Mouse (Mus musculus) hematopoietic stem cell, adult 5-6 weeks (primary cell): ENCODE data around the gene Armc9. TPM values are rescaled to one million over a fixed set of nuclear protein-coding genes. Genes with fewer than 3 reads are reported as not detected.
A peak's percentile ranks its signal among the peaks of the same experiment; 100 is the strongest.

Experiments used
- ATAC-seq, 2 experiments: fragments of 125-278 bp in 1 of 2; replicated peaks in 1 of 2; 2 replicates each; pipeline ENCODE4 v1.8.0; 2016 to 2017; ENCODE audit warnings: inconsistent platforms in 2 of 2, mild to moderate bottlenecking in 2 of 2, moderate number of reproducible peaks in 2 of 2, low read depth in 1 of 2, moderate TSS enrichment in 1 of 2; ENCODE audit not compliant: low FRiP score in 2 of 2, poor library complexity in 2 of 2, severe bottlenecking in 2 of 2, insufficient read depth in 1 of 2, low TSS enrichment in 1 of 2
- total RNA-seq: library from RNA; stranded (forward); fragments of 172-1452, 232-1000 nt; gene quantifications from 2 replicates; pipeline ENCODE4 v1.2.3, GENCODE M21; 2017

The Armc9 gene
- total RNA-seq, 1 experiment from 2014 or later: 13.4 TPM

- ATAC-seq: no peak
Observed at GRCm38 (mm10) chr1:86156595-86156994, 2.0 kb downstream of the Armc9 start.

GRCm38 (mm10) chr1:86160059-86160458 lies 5.5 kb downstream of the Armc9 start:
- ATAC-seq: no peak

GRCm38 (mm10) chr1:86160479-86160878 lies 5.9 kb downstream of the Armc9 start:
- ATAC-seq: no peak

- no peak for ATAC-seq
Observed at GRCm38 (mm10) chr1:86161061-86161460, 6.5 kb downstream of the Armc9 start.

DNA sequence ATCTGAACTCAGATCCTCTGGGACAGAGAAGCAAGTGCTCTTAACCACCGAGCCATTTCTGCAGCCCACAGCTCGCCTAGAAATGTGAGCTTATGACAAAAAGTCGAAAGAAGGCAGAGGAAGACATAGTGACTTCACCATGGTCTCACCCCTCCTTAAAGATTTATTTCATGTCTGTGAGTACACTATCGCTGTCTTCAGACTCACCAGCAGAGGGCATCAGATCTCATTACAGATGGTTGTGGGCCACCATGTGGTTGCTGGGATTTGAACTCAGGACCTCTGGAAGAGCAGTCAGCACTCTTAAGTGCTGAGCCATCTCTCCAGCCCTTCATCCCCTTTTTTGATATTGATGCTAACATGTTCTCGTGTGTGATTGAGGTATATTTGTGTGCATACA lies 20.0 kb downstream of the Armc9 start:
- no peak for ATAC-seq

DNA sequence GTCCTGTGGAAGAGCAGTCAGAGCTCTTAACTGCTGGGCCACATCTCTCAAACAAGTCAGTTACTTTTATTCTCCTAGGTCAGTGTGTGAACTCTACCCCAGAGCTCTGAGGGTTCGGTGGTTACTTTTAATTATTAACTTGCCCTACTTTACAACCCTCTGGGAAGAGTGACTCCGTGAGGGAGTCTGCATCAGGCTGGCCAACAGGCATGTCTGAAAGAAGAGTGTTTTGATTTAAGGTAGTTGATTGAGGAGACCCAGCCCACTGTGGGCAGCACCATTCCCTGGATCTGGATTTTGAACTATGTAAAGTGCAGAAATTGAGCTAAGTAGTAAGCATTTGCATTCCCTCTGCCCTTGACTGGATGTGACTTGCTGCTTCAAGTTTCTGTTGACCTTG lies 21.5 kb downstream of the Armc9 start:
- ATAC-seq: no peak

DNA sequence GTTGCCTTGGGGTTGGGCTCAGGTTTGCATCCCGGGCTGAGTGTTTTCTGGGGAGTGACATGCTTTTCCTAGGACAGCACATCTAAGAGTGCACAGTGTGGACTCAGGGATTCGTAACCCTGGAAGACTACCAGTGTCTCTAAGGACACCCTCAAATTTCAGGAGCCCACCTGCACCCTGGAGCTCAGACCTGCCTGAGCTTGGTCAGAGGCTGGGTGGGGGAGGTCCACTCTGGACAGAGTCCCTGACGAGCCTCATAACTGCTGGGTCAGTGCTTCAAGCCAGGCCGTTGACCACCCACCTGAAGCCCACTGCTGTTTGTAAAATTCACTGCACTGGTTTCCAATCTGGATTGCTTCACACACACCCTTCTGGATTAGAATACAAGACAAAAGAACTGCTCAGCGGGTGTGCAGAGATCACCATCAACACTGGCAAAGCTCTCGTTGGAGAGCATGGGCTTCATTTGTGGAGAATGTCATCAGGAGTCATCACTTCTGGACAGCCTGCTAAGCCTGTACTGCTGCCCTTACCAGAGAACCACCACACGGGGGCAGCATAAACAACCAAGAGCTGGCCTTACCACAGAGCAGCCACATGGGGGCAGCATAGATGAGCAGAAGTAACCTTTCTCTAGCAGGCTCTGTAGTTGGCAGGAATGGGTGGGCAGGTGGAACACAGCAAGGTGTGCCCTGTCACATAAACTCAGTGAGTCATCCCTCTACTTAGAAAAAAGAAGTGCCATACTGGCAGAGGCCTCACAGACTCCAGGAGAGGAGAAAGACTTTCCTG lies 24.1 kb downstream of the Armc9 start:
- peak; percentile 87 to 97 for ATAC-seq

DNA sequence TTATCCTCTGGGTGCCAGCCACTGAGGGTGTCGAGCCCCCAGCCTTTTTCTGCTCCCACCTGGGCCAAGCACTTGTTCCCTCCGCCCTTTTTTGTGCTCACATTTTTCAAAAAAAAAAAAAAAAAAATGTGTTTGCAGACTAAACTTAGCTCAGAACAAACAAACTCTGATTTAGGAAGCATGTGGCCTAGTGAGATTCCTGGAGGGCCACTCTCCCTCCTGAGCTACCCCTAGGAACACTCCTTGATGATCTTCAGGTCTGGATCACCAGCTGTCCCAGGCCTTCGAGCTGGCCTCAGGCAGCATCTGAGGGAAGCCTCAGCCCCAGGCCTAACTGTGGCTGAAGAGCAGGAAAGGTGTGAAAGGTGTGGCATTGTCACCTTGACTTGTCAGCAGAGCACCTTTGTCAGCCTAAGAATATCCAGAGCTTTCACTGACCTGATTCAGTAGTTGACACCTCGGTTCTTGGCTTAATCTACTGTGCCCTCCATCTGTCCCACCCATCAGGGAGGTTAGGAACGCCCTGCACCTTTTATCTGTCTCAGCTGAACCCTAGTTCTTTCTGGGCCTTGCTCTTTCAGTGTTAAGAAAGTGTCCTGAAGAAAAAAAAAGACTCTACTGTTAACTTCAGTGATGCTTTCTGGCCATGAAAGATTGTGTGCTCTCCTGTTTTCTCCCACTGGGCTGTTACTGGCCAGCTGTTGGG lies 27.6 kb downstream of the Armc9 start:
- no peak for ATAC-seq

DNA sequence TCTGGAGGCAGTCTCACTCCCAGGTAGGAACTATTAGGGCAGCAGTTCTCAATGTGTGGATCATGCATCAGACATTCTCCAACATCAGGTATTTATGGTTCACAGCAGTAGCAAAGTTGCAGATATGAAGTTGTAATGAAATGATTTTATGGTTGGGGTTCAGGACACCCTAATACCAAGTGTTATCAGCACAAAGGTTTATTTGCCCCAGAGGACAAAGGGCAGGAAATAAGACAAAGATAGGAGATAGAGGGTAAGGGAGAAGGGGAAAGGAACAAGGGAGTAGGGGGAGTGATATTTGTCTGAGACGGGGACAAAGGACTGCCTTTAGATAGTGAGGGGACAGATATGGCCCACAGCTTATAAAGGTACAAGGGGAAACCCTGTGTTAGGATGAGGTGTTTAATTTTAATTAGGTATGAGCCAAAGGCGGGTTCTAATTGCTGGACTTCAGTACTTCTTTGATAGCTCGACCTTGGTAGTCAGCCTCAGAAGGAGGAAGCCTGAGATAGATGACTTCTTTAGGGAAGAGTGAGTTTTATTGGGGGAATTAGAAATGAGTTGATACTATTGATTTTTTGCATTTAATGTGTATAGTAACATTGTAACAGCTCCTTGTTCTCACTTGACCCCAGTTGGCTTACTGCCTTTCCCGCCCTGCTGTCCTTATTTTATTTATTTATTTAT lies 29.1 kb downstream of the Armc9 start:
- no peak for ATAC-seq

DNA sequence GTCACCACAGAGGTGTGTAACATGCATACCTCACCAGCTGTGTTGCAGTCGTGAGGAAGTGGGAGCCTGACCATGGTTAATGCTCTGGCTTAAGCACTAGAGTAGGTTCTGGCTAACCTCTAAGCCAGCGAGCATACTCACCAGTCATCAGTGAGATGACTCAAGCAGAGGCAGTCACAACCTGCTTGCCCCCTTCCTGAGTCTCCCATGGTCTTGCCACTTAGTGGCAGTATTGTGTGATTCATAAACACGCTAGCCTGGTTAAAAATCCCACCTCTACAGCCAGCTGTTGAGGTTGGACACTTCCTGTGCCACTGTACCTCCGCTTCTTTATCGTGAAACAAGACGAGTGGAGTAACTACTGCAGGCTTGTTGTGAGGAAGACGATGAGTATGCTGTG lies 32.2 kb downstream of the Armc9 start:
- peak; percentile 57 to 58; a peak in 3 of 4 replicates for ATAC-seq

DNA sequence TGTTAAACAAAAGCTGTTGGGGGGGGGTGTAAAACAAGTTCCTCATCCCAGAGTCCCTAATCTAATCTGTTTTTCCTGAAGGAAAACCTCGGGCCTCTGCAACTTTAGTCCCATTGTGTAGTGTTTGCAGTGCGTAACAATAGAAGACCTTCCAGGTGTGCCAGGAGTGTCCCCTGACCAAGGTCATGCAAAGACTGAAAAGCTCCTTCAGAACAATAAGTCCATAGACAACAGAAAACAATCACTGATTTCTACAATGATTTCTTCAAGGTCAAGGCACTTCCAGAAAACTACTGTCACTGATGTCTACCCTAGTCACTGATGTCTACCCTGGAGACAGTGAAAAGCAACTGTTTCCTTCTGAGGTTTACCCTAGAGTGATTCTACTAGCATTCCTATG lies 33.3 kb downstream of the Armc9 start:
- ATAC-seq: no peak

GRCm38 (mm10) chr1:86188271-86188670 lies 33.7 kb downstream of the Armc9 start:
- ATAC-seq: no peak

DNA sequence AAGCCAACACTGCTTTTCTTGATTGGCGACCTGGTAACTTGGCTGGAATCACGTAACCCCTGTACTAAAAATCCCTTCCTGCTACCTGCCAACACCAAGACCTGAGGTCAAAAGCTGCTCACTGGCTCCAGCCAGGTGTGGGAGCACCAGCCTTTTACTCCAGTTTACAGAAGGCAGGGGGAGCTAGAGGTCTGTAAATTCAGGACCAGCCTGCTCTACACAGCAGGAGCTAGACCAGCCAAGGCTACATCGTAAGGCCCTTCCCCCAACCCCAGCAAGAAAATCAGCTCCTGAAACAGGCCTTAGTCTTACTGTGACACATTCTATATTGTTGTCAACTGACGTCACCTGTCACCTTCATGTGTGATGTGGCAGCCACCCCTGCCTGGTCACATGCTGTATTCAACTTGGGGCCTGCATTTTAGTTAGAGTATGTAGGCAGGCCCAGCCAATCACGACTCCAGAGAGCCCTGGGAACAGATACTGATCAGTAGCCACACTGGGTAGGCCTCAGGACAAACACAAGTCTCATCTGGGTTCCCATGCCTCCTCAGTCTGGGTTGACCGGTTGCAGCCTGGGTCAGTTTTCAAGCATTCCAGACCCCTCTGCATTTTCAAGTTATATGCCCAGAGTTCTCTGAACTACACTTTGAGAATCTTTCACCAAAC lies 34.6 kb downstream of the Armc9 start:
- no peak for ATAC-seq

DNA sequence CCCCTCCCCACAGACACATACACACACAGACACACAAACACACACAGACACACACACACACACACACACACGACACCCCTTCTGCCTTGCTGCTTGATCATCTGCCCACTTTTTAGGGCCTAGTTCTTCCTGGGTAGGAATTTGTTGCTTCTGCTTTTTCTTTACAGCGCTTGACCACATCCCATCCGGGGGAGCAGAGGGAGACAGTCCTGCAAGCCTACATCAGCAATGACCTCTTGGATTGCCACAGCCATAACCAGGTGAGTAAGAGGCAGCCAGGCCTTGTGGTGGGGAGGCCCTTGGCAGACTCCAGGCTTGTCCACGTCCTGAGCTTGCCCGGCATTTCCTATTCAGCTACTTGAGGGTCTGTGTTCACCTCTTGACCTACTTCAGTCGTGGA lies 36.3 kb downstream of the Armc9 start:
- ATAC-seq: peak; percentile 64 to 73; a peak in 3 of 4 replicates

DNA sequence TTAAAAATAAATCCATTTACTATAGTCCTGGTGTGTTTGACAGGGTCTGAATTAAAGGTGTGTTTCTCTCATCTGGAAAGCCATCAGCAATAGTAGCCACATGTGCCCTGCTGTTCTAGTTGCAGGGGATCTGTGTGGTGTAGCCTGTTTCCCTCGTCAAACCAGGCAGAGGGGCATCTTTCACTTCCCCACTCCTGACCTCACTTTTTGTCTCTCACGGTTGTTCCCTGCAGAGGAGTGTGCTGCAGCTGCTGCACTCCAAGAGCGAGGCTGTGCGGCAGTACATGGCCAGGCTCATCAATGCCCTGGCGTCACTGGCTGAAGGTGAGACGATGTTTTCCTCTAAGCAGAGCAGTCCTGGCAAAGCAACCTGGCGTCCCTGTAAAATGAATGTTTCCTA lies 39.5 kb downstream of the Armc9 start:
- ATAC-seq: no peak

GRCm38 (mm10) chr1:86198276-86198675 lies 43.7 kb downstream of the Armc9 start:
- no peak for ATAC-seq

GRCm38 (mm10) chr1:86199026-86199425 lies 44.4 kb downstream of the Armc9 start:
- no peak for ATAC-seq

DNA sequence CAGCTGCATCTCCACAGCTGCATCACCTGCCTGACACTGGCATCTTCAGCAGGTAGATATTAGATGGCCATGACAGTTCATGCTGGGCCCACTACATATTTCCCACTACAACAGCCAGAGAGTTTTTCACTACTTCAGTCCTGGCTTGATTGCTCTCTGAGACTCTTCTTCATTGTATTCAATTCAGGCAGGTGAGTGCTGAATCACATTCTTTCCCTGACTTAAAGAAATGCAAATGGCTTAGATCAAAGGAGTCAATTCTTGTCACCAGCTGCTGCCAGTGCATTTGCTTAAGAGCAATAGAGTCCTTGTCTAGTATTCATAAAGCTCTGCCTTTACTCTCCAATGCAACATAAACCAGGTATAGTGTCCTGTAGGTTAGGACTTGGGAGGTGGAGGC lies 46.7 kb downstream of the Armc9 start:
- ATAC-seq: no peak
